Mouse (Mus musculus): ENCODE results near the gene Smpd2.

Gene Smpd2

GRCm38 (mm10) chr10:41451656-41452055 lies 38.5 kb downstream of the Smpd2 start:
- no peak for DNase-seq (ENCODE audit: low spot score)

GRCm38 (mm10) chr10:41450780-41451522 lies 39.2 kb downstream of the Smpd2 start:
- no peak for DNase-seq (ENCODE audit: low spot score)

GRCm38 (mm10) chr10:41450137-41450670 lies 40.0 kb downstream of the Smpd2 start, which contains the start of gene Zbtb24:
TSS of gene Zbtb24 (plus strand) at chr10:41450383.
- DNase-seq (ENCODE audit: low spot score): peak; percentile 95

GRCm38 (mm10) chr10:41449684-41450083 lies 40.5 kb downstream of the Smpd2 start:
- peak; percentile 14 for DNase-seq (ENCODE audit: low spot score)

- DNase-seq (ENCODE audit: low spot score): no peak
These were observed 42.0 kb downstream of the Smpd2 start for GRCm38 (mm10) chr10:41448216-41448615.
